Mouse (Mus musculus): ENCODE measurements at regions not wholly inside any gene's neighbourhood (a gene's known extent, or its start where the extent isn't known, plus 50 kb on each side); places are given as distances from the start of the nearest gene placed in this dataset.

GRCm38 (mm10) chr11:18313510-18314301, 360.0 kb upstream of the Etaa1 start:
- H3K27ac ChIP-seq, result no peak overlapping the region
- no peaks in the 10 kb centered on the region for H3K4me1 ChIP-seq
- H3K36me3 ChIP-seq (replicated peaks), result no peaks in the 10 kb centered on the region
- 73% methylated on average over 8 of the region's 8 CpGs for WGBS
- no peaks in the 10 kb centered on the region for H3K9me3 ChIP-seq
- no peak overlapping the region for H3K4me3 ChIP-seq
- no peak for DNase-seq (ENCODE audit: extremely low spot score, low spot score)
- no peaks in the 10 kb centered on the region for H3K27me3 ChIP-seq (ENCODE audit: poor library complexity, severe bottlenecking)

GRCm38 (mm10) chr11:18296194-18297125, 342.8 kb upstream of the Etaa1 start:
- Histone ChIP-seq H3K36me3 (replicated peaks) (no peaks in the 10 kb centered on the region), H3K4me1 (no peaks in the 10 kb centered on the region), H3K27ac (no peak overlapping the region), H3K4me3 (no peak overlapping the region), H3K9me3 (no peaks in the 10 kb centered on the region), H3K27me3 (ENCODE audit: poor library complexity, severe bottlenecking) (no peaks in the 10 kb centered on the region)
- DNase-seq (ENCODE audit: extremely low spot score, low spot score), result no peak
- WGBS, result 74% methylated on average over 2 of the region's 2 CpGs

- Histone ChIP-seq H3K4me3 (no peak overlapping the region), H3K36me3 (replicated peaks) (no peaks in the 10 kb centered on the region), H3K9me3 (no peaks in the 10 kb centered on the region), H3K4me1 (no peaks in the 10 kb centered on the region), H3K27me3 (ENCODE audit: poor library complexity, severe bottlenecking) (no peaks in the 10 kb centered on the region), H3K27ac (no peak overlapping the region)
- 75% methylated on average over 2 of the region's 2 CpGs for WGBS
- no peak for DNase-seq (ENCODE audit: extremely low spot score, low spot score)
Observed at GRCm38 (mm10) chr11:18278585-18279136, 325.0 kb upstream of the Etaa1 start.

- H3K4me1 ChIP-seq, result no peaks in the 10 kb centered on the region
- H3K36me3 ChIP-seq (replicated peaks), result no peaks in the 10 kb centered on the region
- H3K27ac ChIP-seq, result no peak overlapping the region
- 87% methylated on average over 1 of the region's 1 CpGs for WGBS
- DNase-seq (ENCODE audit: extremely low spot score, low spot score), result no peak
- H3K4me3 ChIP-seq, result no peak overlapping the region
- no peaks in the 10 kb centered on the region for H3K9me3 ChIP-seq
- H3K27me3 ChIP-seq (ENCODE audit: poor library complexity, severe bottlenecking), result no peaks in the 10 kb centered on the region
Observed at GRCm38 (mm10) chr11:18272392-18272791, 318.7 kb upstream of the Etaa1 start.

- H3K27me3 ChIP-seq (ENCODE audit: poor library complexity, severe bottlenecking), result no peaks in the 10 kb centered on the region
- WGBS, result 94% methylated on average over 2 of the region's 2 CpGs
- H3K9me3 ChIP-seq, result no peaks in the 10 kb centered on the region
- H3K36me3 ChIP-seq (replicated peaks), result no peaks in the 10 kb centered on the region
- no peak for DNase-seq (ENCODE audit: extremely low spot score, low spot score)
- no peaks in the 10 kb centered on the region for H3K4me1 ChIP-seq
- H3K27ac ChIP-seq, result no peak overlapping the region
- no peak overlapping the region for H3K4me3 ChIP-seq
Observed at GRCm38 (mm10) chr11:18266161-18266560, 312.5 kb upstream of the Etaa1 start.

- DNase-seq (ENCODE audit: extremely low spot score, low spot score), result no peak
Observed at GRCm38 (mm10) chr11:18262901-18263300, 309.2 kb upstream of the Etaa1 start.

GRCm38 (mm10) chr11:18249236-18249635, 295.6 kb upstream of the Etaa1 start:
- Histone ChIP-seq H3K27ac (no peak overlapping the region), H3K4me3 (no peak overlapping the region), H3K4me1 (no peaks in the 10 kb centered on the region), H3K9me3 (no peaks in the 10 kb centered on the region), H3K36me3 (replicated peaks) (no peaks in the 10 kb centered on the region), H3K27me3 (ENCODE audit: poor library complexity, severe bottlenecking) (no peaks in the 10 kb centered on the region)
- WGBS, result 80% methylated on average over 4 of the region's 4 CpGs
- DNase-seq (ENCODE audit: extremely low spot score, low spot score), result no peak

More at GRCm38 (mm10) chr11:18262901-18263300, 309.2 kb upstream of the Etaa1 start:
- no peaks in the 10 kb centered on the region for H3K9me3 ChIP-seq
- no peaks in the 10 kb centered on the region; the same call in 1 of the 2 replicates for H3K4me1 ChIP-seq
- H3K4me3 ChIP-seq, result no peak overlapping the region
- 86% methylated on average over 1 of the region's 1 CpGs for WGBS
- no peaks in the 10 kb centered on the region for H3K27me3 ChIP-seq (ENCODE audit: poor library complexity, severe bottlenecking)
- H3K36me3 ChIP-seq (replicated peaks), result no peaks in the 10 kb centered on the region
- no peak overlapping the region for H3K27ac ChIP-seq

- H3K4me1 ChIP-seq, result no peaks in the 10 kb centered on the region
- H3K9me3 ChIP-seq, result no peaks in the 10 kb centered on the region
- no peaks in the 10 kb centered on the region for H3K27me3 ChIP-seq (ENCODE audit: poor library complexity, severe bottlenecking)
- WGBS, result 80% methylated on average over 4 of the region's 4 CpGs
- H3K27ac ChIP-seq, result no peak overlapping the region
- no peak for DNase-seq (ENCODE audit: extremely low spot score, low spot score)
- H3K4me3 ChIP-seq, result no peak overlapping the region
- H3K36me3 ChIP-seq (replicated peaks), result no peaks in the 10 kb centered on the region
Observed at GRCm38 (mm10) chr11:18216762-18217161, 263.1 kb upstream of the Etaa1 start.

- Histone ChIP-seq H3K4me3 (no peak overlapping the region), H3K36me3 (replicated peaks) (no peaks in the 10 kb centered on the region), H3K9me3 (no peaks in the 10 kb centered on the region), H3K4me1 (peaks cover 7% of the 10 kb centered on the region; the same call in 1 of the 2 replicates), H3K27ac (no peak overlapping the region), H3K27me3 (ENCODE audit: poor library complexity, severe bottlenecking) (peaks cover 17% of the 10 kb centered on the region; the same call in 1 of the 2 replicates)
- 81% methylated on average over 2 of the region's 2 CpGs for WGBS
- no peak for DNase-seq (ENCODE audit: extremely low spot score, low spot score)
Observed at GRCm38 (mm10) chr11:18173028-18173427, 219.4 kb upstream of the Etaa1 start.

GRCm38 (mm10) chr11:18171207-18171776, 217.6 kb upstream of the Etaa1 start:
- 37% methylated on average over 2 of the region's 2 CpGs for WGBS
- no peaks in the 10 kb centered on the region for H3K36me3 ChIP-seq (replicated peaks)
- no peak overlapping the region for H3K27ac ChIP-seq
- H3K4me1 ChIP-seq, result peaks cover 7% of the 10 kb centered on the region; the same call in 1 of the 2 replicates
- peaks cover 17% of the 10 kb centered on the region; the same call in 1 of the 2 replicates for H3K27me3 ChIP-seq (ENCODE audit: poor library complexity, severe bottlenecking)
- no peaks in the 10 kb centered on the region for H3K9me3 ChIP-seq
- DNase-seq (ENCODE audit: extremely low spot score, low spot score), result no peak
- H3K4me3 ChIP-seq, result no peak overlapping the region

GRCm38 (mm10) chr11:18165609-18166347, 212.1 kb upstream of the Etaa1 start:
- Histone ChIP-seq H3K9me3 (no peaks in the 10 kb centered on the region), H3K27me3 (ENCODE audit: poor library complexity, severe bottlenecking) (peaks cover 17% of the 10 kb centered on the region; the same call in 1 of the 2 replicates), H3K27ac (no peak overlapping the region), H3K4me3 (no peak overlapping the region), H3K36me3 (replicated peaks) (no peaks in the 10 kb centered on the region), H3K4me1 (peaks cover 3% of the 10 kb centered on the region; the same call in 1 of the 2 replicates)
- no peak for DNase-seq (ENCODE audit: extremely low spot score, low spot score)
- 92% methylated on average over 4 of the region's 4 CpGs for WGBS

GRCm38 (mm10) chr11:18164025-18164423, 210.3 kb upstream of the Etaa1 start:
- peaks cover 9% of the 10 kb centered on the region; the same call in 1 of the 2 replicates for H3K27me3 ChIP-seq (ENCODE audit: poor library complexity, severe bottlenecking)
- no peaks in the 10 kb centered on the region for H3K36me3 ChIP-seq (replicated peaks)
- peaks cover 3% of the 10 kb centered on the region; the same call in 1 of the 2 replicates for H3K4me1 ChIP-seq
- H3K9me3 ChIP-seq, result no peaks in the 10 kb centered on the region
- no peak overlapping the region for H3K4me3 ChIP-seq
- H3K27ac ChIP-seq, result no peak overlapping the region
- no peak for DNase-seq (ENCODE audit: extremely low spot score, low spot score)
- 71% methylated on average over 2 of the region's 2 CpGs for WGBS
